Mouse (Mus musculus) intestine, postnatal 0 days (tissue): ENCODE data around the gene Gm5244. TPM values are rescaled to one million over a fixed set of nuclear protein-coding genes. Genes with fewer than 3 reads are reported as not detected.

Experiments
- ATAC-seq: fragments of 200-750 bp; cut with Nextera tagmentation; 2 replicates; pipeline ENCODE4 v1.8.0; 2017; ENCODE audit warnings: mild to moderate bottlenecking, moderate TSS enrichment, moderate library complexity
- H3K27ac ChIP-seq: fragments of 300-500 bp; sonication (generic); 2 replicates; pipeline ENCODE4 v1.5.1; 2014; ENCODE audit warnings: mild to moderate bottlenecking, low read depth, low read length, moderate library complexity
- H3K27me3 ChIP-seq: fragments of 300-500 bp; sonication (generic); replicated peaks from 2 replicates; pipeline ENCODE4 v1.6.1; 2014; ENCODE audit warnings: low read length, mixed read lengths; ENCODE audit not compliant: control insufficient read depth, insufficient read depth
- H3K36me3 ChIP-seq: fragments of 300-500 bp; sonication (generic); 2 replicates; pipeline ENCODE4 v1.6.1; 2014; ENCODE audit warnings: mild to moderate bottlenecking, moderate library complexity; ENCODE audit not compliant: control insufficient read depth, insufficient read depth
- H3K4me1 ChIP-seq: fragments of 300-500 bp; sonication (generic); replicated peaks from 2 replicates; pipeline ENCODE4 v1.6.1; 2014; ENCODE audit warnings: antibody characterized with exemption, low read length, mixed read lengths; ENCODE audit not compliant: control insufficient read depth, insufficient read depth
- H3K4me2 ChIP-seq: fragments of 300-500 bp; sonication (generic); replicated peaks from 2 replicates; pipeline ENCODE4 v1.6.1; 2014; ENCODE audit warnings: low read depth, mild to moderate bottlenecking, moderate library complexity
- H3K4me3 ChIP-seq: fragments of 300-500 bp; sonication (generic); 2 replicates; pipeline ENCODE4 v1.5.1; 2014; ENCODE audit warnings: low read depth, low read length
- H3K9ac ChIP-seq: fragments of 300-500 bp; sonication (generic); 2 replicates; pipeline ENCODE4 v1.6.1; 2014; ENCODE audit warnings: mild to moderate bottlenecking, low read depth, low read length
- H3K9me3 ChIP-seq: fragments of 300-500 bp; sonication (generic); 2 replicates; pipeline ENCODE4 v1.6.1; 2016; ENCODE audit warnings: mixed run types; ENCODE audit not compliant: control insufficient read depth
- CTCF ChIP-seq: sonication (generic); IDR thresholded peaks from 2 replicates; pipeline ENCODE4 v1.5.1; 2016; ENCODE audit warnings: low read depth, mild to moderate bottlenecking, control low read depth, antibody characterized with exemption, moderate library complexity
- WGBS: fragments of 180-500 bp; shearing (Covaris S2); extraction: QIAGEN DNeasy Blood & Tissue Kit; methylation state at CpG from one replicate; pipeline ENCODE4 v1.1.7; 2014; 5-methylcytosine and 5-hydroxymethylcytosine counted together
- polyA plus RNA-seq: library from polyadenylated mRNA; unstranded; fragments of >200 nt; fragmentation: Nextera tagmentation; extraction: Ambion mirVana; gene quantifications from 2 replicates; pipeline ENCODE4 v1.2.1, GENCODE M21; 2015

Gm5244 gene
- not detected in 2 replicates for polyA plus RNA-seq

GRCm38 (mm10) chr19:12846382-12846781 is at the start of gene Gm5244:
Gene Gm5244, plus strand, starts transcription at chr19:12846682.
- H3K4me2 ChIP-seq, result no peak within 1 kb of the TSS
- no peak within 1 kb of the TSS for H3K4me3 ChIP-seq
- TF ChIP-seq CTCF, result no peak
- no peak within 1 kb of the TSS for H3K9ac ChIP-seq
- H3K4me1 ChIP-seq, result no peaks in the 10 kb centered on the region
- H3K9me3 ChIP-seq, result no peaks in the 10 kb centered on the region
- H3K36me3 ChIP-seq, result no peaks in the 10 kb centered on the region
- no peak for ATAC-seq
- no peaks in the 10 kb centered on the region for H3K27me3 ChIP-seq
- H3K27ac ChIP-seq, result no peak within 1 kb of the TSS

- no peaks in the 10 kb centered on the region for H3K36me3 ChIP-seq
- under 1% methylated on average over 7 of the region's 7 CpGs for WGBS
- no peaks in the 10 kb centered on the region; the same call in 1 of the 2 replicates for H3K4me1 ChIP-seq
- TF ChIP-seq CTCF, result peak; percentile 71
- peak overlapping the region; percentile 63 for H3K4me2 ChIP-seq
- H3K27me3 ChIP-seq, result no peaks in the 10 kb centered on the region
- H3K4me3 ChIP-seq, result peak overlapping the region; percentile 99
- peak overlapping the region; percentile 100 for H3K27ac ChIP-seq
- ATAC-seq, result no peak
- peak overlapping the region; percentile 100 for H3K9ac ChIP-seq
- no peaks in the 10 kb centered on the region for H3K9me3 ChIP-seq
Observed at GRCm38 (mm10) chr19:12797071-12797470, 49.4 kb upstream of the Gm5244 start.

- Histone ChIP-seq H3K9me3 (no peaks in the 10 kb centered on the region), H3K9ac (no peak overlapping the region), H3K4me3 (0 out of 2 replicates have a peak overlapping the region, but pooled peaks have one; percentile 3), H3K4me2 (no peak overlapping the region), H3K27ac (no peak overlapping the region), H3K4me1 (no peaks in the 10 kb centered on the region; the same call in 1 of the 2 replicates), H3K27me3 (no peaks in the 10 kb centered on the region), H3K36me3 (no peaks in the 10 kb centered on the region)
- ATAC-seq, result no peak
- no peak for TF ChIP-seq CTCF
- 83% methylated on average over 4 of the region's 4 CpGs for WGBS
Observed at GRCm38 (mm10) chr19:12798404-12798803, 48.1 kb upstream of the Gm5244 start.

GRCm38 (mm10) chr19:12799081-12799480 is 47.4 kb upstream of the Gm5244 start:
- 86% methylated on average over 3 of the region's 3 CpGs for WGBS
- H3K9ac ChIP-seq, result no peak overlapping the region
- H3K27ac ChIP-seq, result no peak overlapping the region
- no peaks in the 10 kb centered on the region for H3K36me3 ChIP-seq
- H3K4me2 ChIP-seq, result no peak overlapping the region
- no peaks in the 10 kb centered on the region for H3K9me3 ChIP-seq
- no peaks in the 10 kb centered on the region; the same call in 1 of the 2 replicates for H3K4me1 ChIP-seq
- TF ChIP-seq CTCF, result no peak
- H3K4me3 ChIP-seq, result no peak overlapping the region
- no peaks in the 10 kb centered on the region for H3K27me3 ChIP-seq
- ATAC-seq, result no peak

GRCm38 (mm10) chr19:12800621-12801020 is 45.9 kb upstream of the Gm5244 start:
- no peaks in the 10 kb centered on the region for H3K27me3 ChIP-seq
- no peak overlapping the region for H3K4me3 ChIP-seq
- no peak for ATAC-seq
- H3K36me3 ChIP-seq, result no peaks in the 10 kb centered on the region
- H3K27ac ChIP-seq, result no peak overlapping the region
- 74% methylated on average over 2 of the region's 2 CpGs for WGBS
- no peaks in the 10 kb centered on the region for H3K9me3 ChIP-seq
- no peaks in the 10 kb centered on the region; the same call in 1 of the 2 replicates for H3K4me1 ChIP-seq
- H3K9ac ChIP-seq, result no peak overlapping the region
- TF ChIP-seq CTCF, result no peak
- H3K4me2 ChIP-seq, result no peak overlapping the region

- ATAC-seq, result no peak
- H3K4me1 ChIP-seq, result no peaks in the 10 kb centered on the region; the same call in 1 of the 2 replicates
- WGBS, result 68% methylated on average over 3 of the region's 3 CpGs
- H3K4me2 ChIP-seq, result no peak overlapping the region
- no peak for TF ChIP-seq CTCF
- no peak overlapping the region for H3K4me3 ChIP-seq
- no peaks in the 10 kb centered on the region for H3K27me3 ChIP-seq
- no peaks in the 10 kb centered on the region for H3K36me3 ChIP-seq
- no peak overlapping the region for H3K9ac ChIP-seq
- no peaks in the 10 kb centered on the region for H3K9me3 ChIP-seq
- H3K27ac ChIP-seq, result no peak overlapping the region
Observed at GRCm38 (mm10) chr19:12801046-12801445, 45.4 kb upstream of the Gm5244 start.

GRCm38 (mm10) chr19:12802830-12803229 is 43.7 kb upstream of the Gm5244 start:
- no peak overlapping the region for H3K27ac ChIP-seq
- no peak for ATAC-seq
- TF ChIP-seq CTCF, result no peak
- no peaks in the 10 kb centered on the region for H3K27me3 ChIP-seq
- H3K4me3 ChIP-seq, result no peak overlapping the region
- H3K36me3 ChIP-seq, result no peaks in the 10 kb centered on the region
- H3K9me3 ChIP-seq, result no peaks in the 10 kb centered on the region
- no peaks in the 10 kb centered on the region; the same call in 1 of the 2 replicates for H3K4me1 ChIP-seq
- 78% methylated on average over 3 of the region's 3 CpGs for WGBS
- no peak overlapping the region for H3K9ac ChIP-seq
- H3K4me2 ChIP-seq, result no peak overlapping the region
